Mouse (Mus musculus) heart, postnatal 10 days (tissue): ENCODE data around the gene Synpr. TPM values are rescaled to one million over a fixed set of nuclear protein-coding genes. Genes with fewer than 3 reads are reported as not detected.
A peak's percentile ranks its signal among the peaks of the same experiment; 100 is the strongest.
"Not testable (repeated sequence)": the region's sequence is repeated elsewhere in the genome, so short reads cannot be mapped to it uniquely, and the experiment has no call there.

Experiments
- DNase-seq, 2 experiments: peaks; one replicate each; pipeline ENCODE4 v3.0.0; 2021
- intact Hi-C: fragments of 180-260 bp; cut with DNase I; formaldehyde crosslinking; loops from one replicate; pipeline ENCODE4 v1.15.1; 2025
- total RNA-seq, 2 experiments: library from RNA; stranded (reverse); gene quantifications; 2 replicates each; pipeline ENCODE4 v1.2.3; 2021

Gene Synpr
- not detected for total RNA-seq

GRCm38 (mm10) chr14:13284091-13284844, at the start of gene Synpr:
Gene Synpr (plus strand): TSS chr14:13284780.
- intact Hi-C loops, result no loop called here
- peak; percentile 4 to 8 for DNase-seq

DNA sequence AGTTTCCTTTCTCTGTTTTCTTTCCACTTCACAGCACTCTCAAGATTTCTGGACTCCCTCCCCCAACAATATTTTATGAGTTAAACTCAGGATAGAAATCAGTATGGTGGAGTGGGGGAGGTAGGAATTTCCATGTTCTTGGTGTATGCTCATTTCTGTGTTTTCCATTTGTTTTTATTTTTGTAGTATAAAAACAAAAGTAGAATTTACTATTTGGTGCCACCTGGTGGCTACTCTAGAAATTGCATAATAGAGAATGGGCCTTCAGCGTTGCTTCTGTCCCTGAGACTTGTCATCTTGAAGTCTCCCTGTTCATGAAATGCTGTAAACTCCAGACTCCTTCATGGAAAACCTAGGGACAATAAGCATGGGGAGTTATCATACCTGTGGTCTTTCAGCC, 47.7 kb upstream of the Synpr start:
- peak; percentile 10 to 48 for DNase-seq
- intact Hi-C loops, result loop anchor here (1.0 to 2.0 kb wide), 2 partner anchors 612 to 662 kb away; no protein-coding TSS in a partner anchor

GRCm38 (mm10) chr14:13247431-13247830, 37.1 kb upstream of the Synpr start:
- no peak for DNase-seq
- intact Hi-C loops, result no loop called here

GRCm38 (mm10) chr14:13249361-13249760, 35.2 kb upstream of the Synpr start:
- DNase-seq, result no peak
- intact Hi-C loops, result no loop called here

GRCm38 (mm10) chr14:13252594-13252993, 32.0 kb upstream of the Synpr start:
- intact Hi-C loops, result no loop called here
- DNase-seq, result no peak

DNA sequence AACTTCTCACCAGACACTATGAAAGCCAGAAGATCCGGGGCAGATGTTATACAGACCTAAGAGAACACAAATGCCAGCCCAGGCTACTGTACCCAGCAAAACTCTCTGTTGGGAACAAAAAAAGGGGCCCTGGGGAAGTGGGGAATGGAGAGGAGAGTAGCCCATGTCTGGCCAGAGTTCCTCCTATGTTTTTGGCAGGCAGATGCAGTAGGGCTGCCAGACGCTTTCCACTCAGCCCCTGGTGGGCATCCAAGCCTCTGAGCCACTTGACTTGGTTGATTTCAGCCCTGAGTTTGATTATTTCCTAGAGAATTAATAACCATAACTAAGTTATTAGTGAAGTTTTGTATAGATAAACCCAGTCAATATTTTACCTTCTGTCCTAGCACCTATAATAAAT, 29.8 kb upstream of the Synpr start:
- intact Hi-C loops, result not testable (repeated sequence)
- DNase-seq, result peak; percentile 2 to 4

DNA sequence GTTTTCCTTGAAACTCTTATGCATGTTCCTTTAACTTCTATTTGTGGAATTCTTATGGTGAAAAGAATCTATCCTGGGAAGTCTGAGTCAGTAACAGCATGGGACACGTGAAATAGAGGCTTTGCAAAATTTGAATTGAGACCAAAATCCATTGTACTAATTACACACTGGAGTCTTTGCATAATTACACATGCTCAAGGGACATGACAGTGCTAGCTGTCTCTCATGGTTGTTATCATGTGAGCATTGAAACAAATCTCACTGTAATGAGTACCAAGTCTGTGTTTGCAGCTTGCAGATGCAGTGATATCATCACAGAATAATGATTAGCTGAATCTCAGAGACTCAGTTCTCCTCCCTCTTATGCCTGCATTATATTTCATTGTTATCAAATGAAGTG, 22.2 kb upstream of the Synpr start:
- intact Hi-C loops, result no loop called here
- DNase-seq, result no peak

DNA sequence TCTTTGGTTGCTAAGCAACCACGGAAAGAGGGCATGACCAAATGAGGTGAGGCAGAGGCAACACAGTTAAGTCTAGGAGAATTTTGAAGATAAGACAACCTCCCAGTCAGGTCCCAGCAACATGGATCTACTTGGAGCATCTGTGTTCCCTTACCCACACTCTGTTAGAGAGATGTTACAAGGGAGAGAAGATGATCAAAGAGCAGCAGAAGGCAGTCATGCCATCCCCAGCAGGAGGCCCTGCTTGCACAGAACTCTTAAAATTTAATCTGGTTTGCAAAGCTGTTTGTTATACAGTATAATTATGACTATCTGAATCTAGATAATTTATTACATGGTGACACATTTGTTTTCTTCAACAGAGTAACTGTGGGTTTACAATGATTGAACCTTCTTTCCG, 18.2 kb upstream of the Synpr start:
- no peak for DNase-seq
- intact Hi-C loops, result no loop called here

DNA sequence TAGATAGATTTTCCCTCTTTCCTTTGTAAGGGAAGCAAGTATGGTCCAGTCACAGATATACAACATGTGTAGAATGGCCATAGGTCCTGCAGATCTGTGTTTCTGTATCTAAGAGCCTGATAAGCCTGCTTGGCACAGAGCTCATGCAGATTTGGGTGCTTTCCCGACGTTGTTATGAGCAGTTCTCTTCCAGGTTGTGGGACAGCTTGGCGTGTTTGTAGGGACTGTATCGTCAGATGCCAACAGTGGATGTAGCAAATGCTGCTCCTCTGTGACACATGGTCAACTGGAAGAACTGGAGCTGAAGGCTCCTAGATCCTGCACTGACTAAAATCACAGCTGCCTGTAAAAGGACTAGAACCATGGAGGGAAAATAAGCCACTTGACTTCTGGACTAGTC, 17.4 kb upstream of the Synpr start:
- intact Hi-C loops, result no loop called here

GRCm38 (mm10) chr14:13283211-13283610, 1.4 kb upstream of the Synpr start:
- no peak for DNase-seq
- intact Hi-C loops, result no loop called here

More for the DNA sequence above, 17.4 kb upstream of the Synpr start:
- no peak for DNase-seq

DNA sequence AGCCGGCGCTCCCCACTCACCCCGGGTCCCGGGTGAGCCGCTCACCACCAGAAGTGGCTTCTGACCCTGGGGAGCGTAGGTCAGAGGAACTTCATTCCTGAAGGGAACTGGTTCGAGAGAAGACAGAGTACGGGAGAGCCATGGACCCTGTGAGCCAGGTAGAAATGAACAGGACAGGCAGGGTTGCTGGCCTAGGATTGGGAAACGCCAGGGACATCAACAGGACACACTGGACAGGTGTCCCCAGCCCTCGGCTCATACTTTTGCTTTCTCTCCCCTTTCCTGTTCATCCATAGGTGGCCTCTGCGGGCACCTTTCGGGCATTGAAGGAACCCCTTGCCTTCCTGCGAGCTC, 242 bp downstream of the Synpr start:
- DNase-seq, result no peak
- intact Hi-C loops, result no loop called here

DNA sequence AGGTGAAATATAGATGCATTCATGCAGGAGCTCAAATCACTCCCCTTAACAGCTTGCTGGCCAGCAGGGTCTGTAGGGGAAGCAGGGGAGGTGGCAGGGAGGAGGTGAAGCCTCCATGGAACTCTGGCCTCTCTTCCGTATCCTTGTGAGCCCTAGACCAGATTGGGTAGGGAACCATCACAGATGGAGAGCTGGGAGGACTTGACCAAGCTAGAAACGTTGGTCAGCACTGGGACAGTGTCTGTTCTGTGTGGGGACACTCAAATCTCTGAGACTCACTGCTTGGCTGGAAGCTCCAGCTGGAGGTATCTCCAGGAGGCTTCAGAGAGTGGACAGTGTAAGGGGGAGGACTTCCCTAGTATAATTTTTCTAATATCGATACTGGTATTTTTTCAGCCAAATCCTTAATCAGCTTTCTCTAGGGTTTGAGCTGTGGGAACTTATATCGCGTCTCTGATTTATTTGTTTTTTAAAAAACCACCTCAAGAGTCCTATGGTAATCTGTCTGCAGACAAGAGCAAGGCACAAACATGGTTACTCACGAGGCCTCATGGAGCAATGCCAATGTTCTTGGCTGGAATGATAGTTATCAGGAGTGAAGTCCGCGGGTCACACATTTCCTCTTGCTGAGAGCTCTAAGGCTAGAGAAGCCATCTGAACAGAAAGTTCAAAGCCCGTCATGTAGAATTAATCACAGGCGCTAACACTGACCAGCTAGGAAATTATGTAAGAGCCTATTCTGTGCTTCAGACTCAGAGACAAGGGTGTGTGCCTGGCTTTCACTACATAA, 956 bp downstream of the Synpr start:
- DNase-seq, result no peak
- intact Hi-C loops, result no loop called here

- intact Hi-C loops, result no loop called here
Observed at GRCm38 (mm10) chr14:13294200-13294599, 9.6 kb downstream of the Synpr start.

GRCm38 (mm10) chr14:13314323-13314722, 29.7 kb downstream of the Synpr start:
- DNase-seq, result no peak
- intact Hi-C loops, result no loop called here

More at GRCm38 (mm10) chr14:13294200-13294599, 9.6 kb downstream of the Synpr start:
- no peak for DNase-seq

GRCm38 (mm10) chr14:13328461-13328860, 43.9 kb downstream of the Synpr start:
- intact Hi-C loops, result no loop called here
- DNase-seq, result no peak

DNA sequence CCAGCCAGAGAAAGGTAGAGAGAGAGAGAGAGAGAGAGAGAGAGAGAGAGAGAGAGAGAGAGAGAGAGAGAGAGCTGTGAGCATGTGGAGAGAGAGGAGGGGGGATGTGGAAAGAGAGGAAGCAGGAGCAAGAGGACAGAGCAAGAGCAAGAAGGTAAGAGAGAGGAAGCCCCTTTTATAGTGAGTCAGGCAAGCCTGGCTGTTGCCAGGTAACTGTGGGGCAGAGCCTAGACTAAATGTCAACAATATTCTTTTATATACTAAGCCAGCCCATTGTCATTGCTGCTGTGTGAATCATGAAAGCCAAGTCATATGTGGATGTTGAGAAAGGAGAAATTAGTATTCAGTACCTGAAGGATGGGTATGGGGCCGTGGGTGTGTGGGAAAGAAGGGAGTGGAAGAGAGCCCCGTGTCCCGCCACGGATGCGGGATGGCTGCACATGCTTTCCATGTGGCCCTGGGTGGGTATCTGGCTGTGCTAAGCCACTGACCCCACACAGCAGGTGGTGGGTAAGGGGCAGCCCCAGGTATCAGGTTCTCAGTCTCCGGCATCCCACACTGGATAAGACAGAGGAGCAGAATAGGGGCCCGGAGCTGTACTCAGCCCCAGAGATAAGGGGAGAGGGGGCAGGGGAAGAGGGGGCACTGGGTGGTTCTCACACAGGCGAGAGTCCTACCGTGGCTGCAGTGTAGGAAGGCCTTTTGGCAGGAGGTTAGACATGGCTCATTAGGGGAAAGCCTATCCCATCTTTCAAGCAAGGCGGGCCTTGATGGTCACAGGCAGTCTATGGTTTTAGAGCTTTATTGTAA, 48.1 kb downstream of the Synpr start:
- intact Hi-C loops, result no loop called here
- DNase-seq, result no peak

- intact Hi-C loops, result no loop called here
- no peak for DNase-seq
Observed at GRCm38 (mm10) chr14:13333372-13333771, 48.8 kb downstream of the Synpr start.

GRCm38 (mm10) chr14:13336162-13336561, 51.6 kb downstream of the Synpr start:
- DNase-seq, result no peak
- intact Hi-C loops, result no loop called here

- intact Hi-C loops, result no loop called here
- DNase-seq, result no peak
Observed at GRCm38 (mm10) chr14:13340688-13341087, 56.1 kb downstream of the Synpr start.

DNA sequence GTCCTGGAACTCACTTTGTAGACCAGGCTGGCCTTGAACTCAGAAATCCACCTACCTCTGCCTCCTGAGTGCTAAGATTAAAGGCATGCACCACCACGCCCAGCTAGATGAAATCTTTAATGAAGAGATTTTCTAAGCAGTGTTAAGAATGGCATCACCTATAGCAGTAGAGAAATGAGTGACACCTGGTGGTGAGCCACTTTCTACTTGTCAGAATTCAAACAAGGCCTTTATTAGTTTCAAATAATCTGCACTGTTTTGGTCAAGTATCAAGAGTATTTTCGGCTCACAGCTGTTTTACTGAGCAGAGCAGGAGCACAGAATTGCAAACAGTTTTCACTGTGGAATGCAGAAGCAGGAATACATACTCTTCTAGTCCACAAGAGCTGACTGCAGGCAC, 59.7 kb downstream of the Synpr start:
- intact Hi-C loops, result no loop called here
- no peak for DNase-seq

DNA sequence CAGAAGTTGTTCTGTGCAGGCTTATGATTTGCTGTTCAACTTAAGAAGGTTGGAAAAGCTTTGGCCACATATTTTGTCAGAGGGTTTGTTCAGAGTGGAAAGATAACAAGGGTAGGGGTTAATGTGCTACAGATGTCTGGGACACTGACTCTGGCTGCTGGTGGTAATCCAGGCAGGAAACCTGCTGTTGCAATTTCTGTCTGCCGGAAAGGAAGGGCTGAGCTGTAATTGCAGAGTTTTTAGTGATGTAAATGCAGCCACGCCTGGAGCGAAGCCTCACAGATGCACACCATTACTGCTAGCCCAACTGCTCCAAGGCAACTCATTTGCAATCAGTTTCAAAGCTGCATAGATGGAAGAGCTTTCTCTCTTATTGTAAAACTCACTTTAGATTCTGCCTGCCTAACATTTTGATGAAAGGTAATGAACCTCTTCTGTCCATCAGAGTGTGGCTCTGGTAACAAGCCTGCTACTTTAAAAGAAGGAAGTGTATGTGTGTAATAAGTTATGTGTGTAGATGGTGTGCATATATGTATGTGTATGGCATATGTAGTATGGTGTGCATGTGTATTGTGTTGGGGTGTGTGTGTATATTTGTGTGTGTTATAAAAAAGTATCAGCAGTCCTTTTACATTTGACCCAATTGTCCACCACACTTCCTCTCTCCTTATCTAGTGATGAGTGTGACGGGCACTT, 64.7 kb downstream of the Synpr start:
- intact Hi-C loops, result no loop called here

More for the DNA sequence above, 64.7 kb downstream of the Synpr start:
- peak in 1 of 2 experiments; percentile 16 for DNase-seq
